Mouse (Mus musculus) brain, embryonic 14.5 days (tissue): ENCODE results near the gene Trappc6b. TPM values are rescaled to one million over a fixed set of nuclear protein-coding genes. Genes with fewer than 3 reads are reported as not detected.

ENCODE experiments used
- DNase-seq: peaks from one replicate; pipeline ENCODE4 v3.0.0-alpha.2; 2011; ENCODE audit warnings: low read depth
- CTCF ChIP-seq: fragments of 200-500 bp; IDR thresholded peaks from 2 replicates; pipeline ENCODE4 v1.5.1; 2012; ENCODE audit warnings: inconsistent platforms, mild to moderate bottlenecking, moderate library complexity, borderline replicate concordance; ENCODE audit not compliant: insufficient read depth, insufficient read length; ENCODE audit errors: extremely low read depth
- POLR2A ChIP-seq: fragments of 200-500 bp; IDR thresholded peaks from 2 replicates; pipeline ENCODE4 v1.6.1; 2012; ENCODE audit warnings: mild to moderate bottlenecking, inconsistent platforms, borderline replicate concordance; ENCODE audit not compliant: poor library complexity, insufficient read depth, insufficient read length, severe bottlenecking; ENCODE audit errors: extremely low read depth
- polyA plus RNA-seq: library from polyadenylated mRNA; depleted of rRNA; stranded (reverse); fragments of >200 nt; gene quantifications from 2 replicates; pipeline ENCODE4 v1.2.3, GENCODE M21; 2012; rRNA removed

Trappc6b gene
- polyA plus RNA-seq, 1 experiment, result 114 TPM

GRCm38 (mm10) chr12:59011275-59011843 is 49.9 kb downstream of the Trappc6b start:
- TF ChIP-seq CTCF (no peak), POLR2A (no peak)
- DNase-seq, result no peak

GRCm38 (mm10) chr12:59010482-59010881 is 50.8 kb downstream of the Trappc6b start:
- peak; percentile 20 for DNase-seq
- TF ChIP-seq POLR2A (no peak), CTCF (peak; percentile 17; the same call in 1 of the 2 replicates)

Other genes starting within 250 kb of the Trappc6b start
- gene Sec23a, start 49.5 kb downstream of the Trappc6b start, polyA plus RNA-seq, result 54.5 and 67.7 TPM in 2 replicates
- 7.6 and 9.3 TPM in 2 replicates for gene Gemin2, start 48.1 kb downstream of the Trappc6b start, polyA plus RNA-seq
- 58.3 and 89.4 TPM in 2 replicates for gene Pnn, start 5.4 kb upstream of the Trappc6b start, polyA plus RNA-seq
- gene Mia2, start 34.3 kb upstream of the Trappc6b start, polyA plus RNA-seq, result 37.8 and 37.9 TPM in 2 replicates
- gene Fbxo33, start 158.3 kb upstream of the Trappc6b start, polyA plus RNA-seq, result 15.2 and 15.3 TPM in 2 replicates